Mouse (Mus musculus): ENCODE measurements around the gene Pde5a. TPM values are rescaled to one million over a fixed set of nuclear protein-coding genes. Genes with fewer than 3 reads are reported as not detected.

The Pde5a gene
- total RNA-seq, 2 experiments from 2014 or later = 12.6 to 13.3 TPM

DNA sequence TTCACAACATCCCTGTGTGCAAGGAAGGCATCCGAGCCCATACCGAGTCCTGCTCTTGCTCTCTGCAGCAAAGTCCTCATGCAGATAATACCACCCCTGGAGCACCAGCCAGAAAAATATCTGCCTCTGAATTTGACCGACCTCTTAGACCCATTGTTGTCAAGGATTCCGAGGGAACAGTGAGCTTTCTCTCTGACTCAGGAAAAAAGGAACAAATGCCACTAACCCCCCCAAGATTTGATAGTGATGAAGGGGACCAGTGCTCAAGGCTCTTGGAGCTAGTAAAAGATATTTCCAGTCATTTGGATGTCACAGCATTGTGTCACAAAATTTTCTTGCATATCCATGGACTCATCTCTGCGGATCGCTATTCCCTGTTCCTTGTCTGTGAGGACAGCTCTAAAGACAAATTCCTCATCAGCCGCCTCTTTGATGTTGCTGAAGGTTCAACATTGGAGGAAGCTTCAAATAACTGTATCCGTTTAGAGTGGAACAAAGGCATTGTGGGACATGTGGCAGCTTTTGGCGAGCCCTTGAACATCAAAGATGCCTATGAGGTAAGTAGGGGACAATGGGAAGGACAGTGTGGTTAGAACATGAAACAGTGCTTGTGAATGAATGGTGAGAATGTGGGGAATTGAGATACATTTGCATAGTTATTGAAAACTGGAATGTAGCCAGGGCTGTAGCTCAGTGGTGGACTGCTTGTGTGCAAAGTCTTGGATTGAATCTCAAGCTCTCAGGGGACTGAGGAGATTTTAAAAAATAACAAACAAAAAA lies 19.4 kb downstream of the Pde5a start:
- intact Hi-C loops (cut with DNase I) = no loop called here
- no peak for DNase-seq (ENCODE audit: low spot score in 2 of 2)

DNA sequence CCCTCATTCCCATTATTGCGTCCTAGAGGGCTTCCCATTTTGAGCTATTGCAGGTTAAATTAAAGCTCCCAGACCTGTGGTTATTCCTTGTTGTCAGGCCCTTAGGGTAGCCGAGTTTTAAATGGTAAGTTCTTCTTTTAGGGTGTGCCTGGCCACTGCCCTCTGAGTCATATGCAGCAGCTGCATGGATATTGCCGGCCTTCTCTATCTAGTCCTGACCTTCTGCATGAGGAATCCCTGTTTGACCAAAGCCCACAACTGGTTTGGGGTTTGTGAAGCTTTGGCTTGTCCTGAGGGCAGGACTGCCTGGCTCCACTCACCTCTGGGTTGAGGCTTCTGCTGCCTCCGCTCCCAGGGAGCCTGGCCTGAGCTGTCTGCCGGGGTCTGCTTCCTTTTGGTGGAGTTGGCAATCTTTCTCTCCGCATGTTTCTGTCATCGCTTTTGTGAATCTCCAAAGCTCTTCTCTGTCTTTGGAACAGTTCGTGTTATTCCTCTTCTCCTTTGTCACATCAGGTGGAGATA lies 34.6 kb downstream of the Pde5a start:
- intact Hi-C loops (cut with DNase I) = no loop called here
- DNase-seq (ENCODE audit: low spot score in 2 of 2) = no peak

DNA sequence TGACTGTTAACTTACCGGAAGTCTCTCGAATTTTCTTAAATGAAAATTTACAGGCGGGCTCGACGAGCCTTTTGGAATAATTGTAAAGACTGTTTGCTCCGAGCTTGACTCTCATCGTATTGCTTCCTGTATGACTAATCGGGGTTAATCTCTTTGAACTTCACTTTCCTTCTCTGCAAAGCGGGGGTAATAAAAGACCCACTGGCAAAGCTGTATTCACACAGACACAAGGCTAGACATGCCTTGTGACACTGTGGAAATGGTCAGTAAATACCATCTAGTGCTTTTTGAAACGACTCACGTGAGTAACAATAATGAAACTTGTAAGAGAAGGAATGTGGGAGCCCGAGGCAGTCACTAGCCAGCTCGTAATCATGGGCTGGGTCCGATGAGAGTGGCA lies 35.0 kb downstream of the Pde5a start:
- no peak for DNase-seq (ENCODE audit: low spot score in 2 of 2)
- intact Hi-C loops (cut with DNase I) = no loop called here

DNA sequence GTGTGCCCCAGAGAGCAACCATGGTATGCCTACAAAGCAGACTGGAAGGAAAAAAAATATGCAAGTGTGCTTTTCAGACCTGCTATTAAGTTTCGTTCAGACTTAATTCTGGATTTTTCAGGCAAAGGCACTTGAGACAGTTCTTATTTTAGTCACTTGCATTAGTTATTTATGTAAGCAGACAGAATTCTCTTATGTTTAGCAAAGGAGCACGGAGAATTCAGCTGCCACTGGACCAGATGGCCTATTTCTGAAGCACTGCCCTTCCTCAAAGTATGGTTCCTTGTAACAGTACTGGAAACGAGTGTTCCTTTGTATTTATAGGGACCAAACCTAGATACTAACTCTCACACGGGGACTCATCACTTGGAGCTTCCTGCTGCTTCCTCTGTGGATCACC lies 38.2 kb downstream of the Pde5a start:
- intact Hi-C loops (cut with DNase I) = loop anchor here (5.0 kb wide), 1 partner anchor 35 kb away; no protein-coding TSS in a partner anchor
- peak; percentile 21 to 38 for DNase-seq (ENCODE audit: low spot score in 2 of 2)

DNA sequence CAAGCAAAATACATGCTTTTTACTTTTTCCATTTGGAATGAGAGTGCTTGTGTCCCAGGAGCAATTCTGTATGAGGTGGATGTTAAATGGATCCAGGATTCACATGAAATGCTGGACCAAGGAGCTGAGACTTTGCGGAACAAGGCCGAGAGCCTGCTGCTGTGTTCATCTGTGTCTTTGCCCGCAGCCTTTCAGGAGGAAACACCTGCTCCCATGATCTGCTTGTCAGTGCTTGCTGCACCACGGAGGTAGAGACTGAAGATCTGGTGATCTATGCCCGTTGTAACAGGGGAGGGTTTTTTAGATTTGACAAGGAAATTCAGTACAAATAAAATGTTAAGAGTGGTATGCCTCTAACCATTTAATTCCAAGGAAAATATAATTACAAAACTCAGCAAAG lies 39.1 kb downstream of the Pde5a start:
- DNase-seq (ENCODE audit: low spot score in 2 of 2) = no peak
- intact Hi-C loops (cut with DNase I) = loop anchor here (5.0 kb wide), 1 partner anchor 36 kb away; no protein-coding TSS in a partner anchor

DNA sequence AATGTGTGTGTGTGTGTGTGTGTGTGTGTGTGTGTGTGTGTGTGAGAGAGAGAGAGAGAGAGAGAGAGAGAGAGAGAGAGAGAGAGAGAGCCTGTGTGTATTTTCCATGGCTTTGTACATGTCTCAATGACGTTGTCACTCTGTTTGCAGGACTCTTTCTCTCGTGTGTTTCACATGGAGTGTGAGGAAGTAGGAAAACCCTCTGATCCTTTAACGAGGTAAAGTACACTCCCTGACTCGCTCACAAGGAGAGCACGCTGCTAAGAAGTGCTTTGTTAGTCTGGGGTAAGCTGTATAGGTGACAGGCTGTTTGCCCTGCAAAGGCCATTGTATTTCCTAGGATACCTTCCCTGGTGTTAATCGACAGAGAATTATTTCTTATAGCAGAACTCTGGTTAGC lies 52.7 kb downstream of the Pde5a start:
- no peak for DNase-seq (ENCODE audit: low spot score in 2 of 2)
- intact Hi-C loops (cut with DNase I) = loop anchor here (5.0 to 10.0 kb wide), 2 partner anchors 49 to 467 kb away; no protein-coding TSS in a partner anchor

DNA sequence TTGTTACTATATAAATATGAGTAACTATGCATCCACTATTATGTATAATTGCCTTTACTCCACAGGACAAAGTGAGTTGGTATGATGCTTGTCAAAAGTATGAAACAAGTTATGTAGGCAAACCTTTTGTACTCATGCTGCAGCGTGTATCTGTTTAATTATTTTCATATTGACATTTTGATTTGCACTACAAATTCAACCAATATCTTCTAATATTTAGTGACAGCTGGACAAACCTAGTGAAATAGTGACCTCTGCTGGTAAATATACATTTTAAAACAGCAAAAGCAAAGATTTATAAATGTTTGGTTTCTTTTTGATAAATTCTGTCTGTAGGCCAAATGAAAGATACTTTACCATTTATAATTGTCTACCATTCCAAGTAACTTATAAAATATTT lies 55.5 kb downstream of the Pde5a start:
- intact Hi-C loops (cut with DNase I) = loop anchor here (5.0 to 10.0 kb wide), 2 partner anchors 52 to 469 kb away; no protein-coding TSS in a partner anchor
- no peak for DNase-seq (ENCODE audit: low spot score in 2 of 2)

DNA sequence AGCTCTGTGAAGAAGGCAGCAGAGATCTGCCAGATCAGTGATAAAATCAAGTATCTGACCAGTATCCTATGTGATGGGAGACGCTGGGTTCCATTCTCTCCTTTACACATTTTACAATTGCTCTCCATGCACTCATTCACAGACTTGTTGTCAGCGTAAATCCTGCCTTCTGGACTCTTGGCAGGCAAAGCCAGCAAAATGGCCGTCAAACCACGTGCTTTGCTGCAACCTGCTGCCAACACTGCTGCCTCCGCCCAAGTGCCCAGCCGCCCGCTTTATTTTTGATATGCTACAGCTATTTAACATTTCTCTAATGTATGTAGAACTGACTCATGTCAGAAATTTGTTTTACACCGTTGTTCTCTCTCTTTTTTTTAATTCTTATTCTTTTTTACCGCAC lies 59.6 kb downstream of the Pde5a start:
- intact Hi-C loops (cut with DNase I) = loop anchor here (5.0 to 10.0 kb wide), 2 partner anchors 114 to 474 kb away; no protein-coding TSS in a partner anchor
- peak; percentile 63 to 92 for DNase-seq (ENCODE audit: low spot score in 2 of 2)

DNA sequence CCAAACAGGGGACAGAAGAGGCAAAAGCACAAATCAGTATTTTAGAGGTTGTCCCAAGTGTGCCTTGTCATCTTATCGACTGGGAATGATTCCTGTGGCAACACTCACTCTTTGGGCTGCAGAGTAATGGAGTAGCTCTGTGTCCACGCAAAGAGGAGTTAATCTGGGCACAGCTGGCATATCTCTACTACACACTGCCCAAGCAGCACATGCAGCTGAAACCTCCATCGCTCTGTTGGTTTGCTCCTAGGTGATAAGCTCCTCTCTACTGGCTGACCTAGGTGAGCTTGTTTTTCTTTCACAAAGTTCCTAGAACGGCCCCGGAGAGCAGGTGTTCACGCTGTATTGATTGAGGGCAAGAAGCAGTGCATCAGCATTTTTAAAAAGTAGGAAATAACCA lies 60.8 kb downstream of the Pde5a start:
- no peak for DNase-seq (ENCODE audit: low spot score in 2 of 2)
- intact Hi-C loops (cut with DNase I) = loop anchor here (5.0 to 10.0 kb wide), 2 partner anchors 113 to 475 kb away; no protein-coding TSS in a partner anchor

DNA sequence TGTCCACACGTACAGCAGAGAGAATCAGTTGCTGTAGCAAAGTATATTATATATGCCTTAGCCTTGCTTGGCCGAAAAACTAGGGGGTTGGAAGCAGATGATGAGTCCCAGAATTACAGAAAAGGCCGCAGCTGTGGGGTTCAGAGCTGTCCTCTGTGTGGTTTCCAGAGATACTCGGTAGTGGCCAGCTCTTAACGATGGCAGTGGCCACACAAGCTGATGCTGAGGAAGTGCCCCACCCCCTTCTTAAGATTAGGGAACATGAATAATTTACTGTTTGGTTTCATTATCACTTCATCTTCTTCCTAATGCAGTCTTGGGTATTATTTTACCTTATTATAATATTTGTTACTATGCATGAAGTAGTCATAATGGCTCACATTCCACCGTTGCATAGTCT lies 71.3 kb downstream of the Pde5a start:
- intact Hi-C loops (cut with DNase I) = no loop called here
- DNase-seq (ENCODE audit: low spot score in 2 of 2) = no peak

DNA sequence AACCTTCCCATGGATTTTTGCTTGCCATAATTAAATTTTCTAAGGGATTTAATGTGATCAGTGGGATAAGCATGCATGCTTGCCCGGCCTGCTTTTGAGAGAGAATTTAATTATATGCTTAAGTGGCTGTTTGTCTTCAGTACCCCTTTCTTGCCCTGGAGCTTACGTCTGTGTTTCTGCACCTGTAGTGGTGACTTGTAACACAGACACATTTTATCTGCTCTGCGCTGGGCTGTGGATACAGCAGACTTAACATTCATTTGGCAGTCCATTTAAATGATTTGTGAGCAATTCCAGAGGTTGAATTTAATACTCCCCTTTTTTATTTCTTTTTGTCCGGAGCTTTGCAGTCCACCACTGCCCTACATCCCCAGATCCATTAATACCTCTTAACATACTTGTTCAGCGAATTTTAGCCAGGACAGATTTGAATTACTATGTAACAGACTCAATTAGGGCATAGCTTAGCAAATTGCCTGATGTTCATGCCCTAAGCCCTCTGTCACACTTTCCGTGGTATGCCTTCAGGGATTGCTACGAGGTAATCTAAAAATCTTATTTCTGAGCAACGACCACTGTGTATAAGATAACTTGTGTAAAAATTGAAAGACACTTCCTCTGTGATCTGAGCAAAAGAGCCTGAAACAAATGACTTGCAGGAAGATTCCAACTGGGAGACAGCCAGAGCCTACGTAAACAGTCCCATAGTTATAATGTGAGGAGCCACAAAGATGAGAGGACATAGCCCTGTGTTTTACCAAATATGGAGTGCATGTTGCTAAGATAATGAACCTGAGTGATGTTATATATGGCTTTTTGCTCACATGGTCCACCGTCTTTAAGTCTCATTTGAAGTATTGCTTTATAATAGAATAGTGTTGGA lies 72.0 kb downstream of the Pde5a start:
- no peak for DNase-seq (ENCODE audit: low spot score in 2 of 2)
- intact Hi-C loops (cut with DNase I) = no loop called here

DNA sequence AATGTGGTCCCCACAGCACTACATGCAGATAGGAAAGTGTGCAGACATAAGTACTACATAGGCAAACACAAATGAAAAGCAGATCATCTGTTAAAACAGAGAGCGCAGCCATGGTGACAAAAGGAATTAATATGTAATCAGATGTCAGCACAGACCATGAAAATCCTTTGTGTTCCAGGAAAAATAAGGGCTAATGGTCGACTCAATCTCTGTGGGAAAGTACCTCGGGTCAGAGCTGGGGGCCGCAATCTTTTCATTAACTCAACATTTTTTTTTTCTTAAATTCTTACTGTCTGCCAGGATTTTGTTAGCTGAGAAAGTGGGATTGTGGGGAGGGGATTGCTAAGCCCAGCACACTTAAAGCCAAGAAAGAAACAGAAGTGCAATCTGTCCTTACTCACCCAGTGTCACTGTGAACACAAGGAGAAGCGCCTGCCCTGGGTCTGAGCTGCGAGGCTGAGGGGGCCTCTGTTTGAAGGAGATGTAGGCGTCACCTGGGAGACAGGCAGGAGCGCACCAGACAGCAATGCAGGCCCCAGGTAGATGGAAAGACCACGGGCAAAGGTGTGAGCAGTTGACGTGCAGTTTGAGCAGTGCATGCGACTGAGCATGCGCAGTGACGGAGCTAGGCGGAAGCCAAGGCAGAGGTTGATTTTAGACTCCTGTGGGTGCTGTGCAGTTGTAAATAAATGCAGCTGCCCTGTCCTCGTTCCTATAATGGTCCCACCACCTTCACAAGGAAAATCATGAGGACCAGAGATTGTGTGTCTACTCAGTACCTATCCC lies 72.9 kb downstream of the Pde5a start:
- no peak for DNase-seq (ENCODE audit: low spot score in 2 of 2)

DNA sequence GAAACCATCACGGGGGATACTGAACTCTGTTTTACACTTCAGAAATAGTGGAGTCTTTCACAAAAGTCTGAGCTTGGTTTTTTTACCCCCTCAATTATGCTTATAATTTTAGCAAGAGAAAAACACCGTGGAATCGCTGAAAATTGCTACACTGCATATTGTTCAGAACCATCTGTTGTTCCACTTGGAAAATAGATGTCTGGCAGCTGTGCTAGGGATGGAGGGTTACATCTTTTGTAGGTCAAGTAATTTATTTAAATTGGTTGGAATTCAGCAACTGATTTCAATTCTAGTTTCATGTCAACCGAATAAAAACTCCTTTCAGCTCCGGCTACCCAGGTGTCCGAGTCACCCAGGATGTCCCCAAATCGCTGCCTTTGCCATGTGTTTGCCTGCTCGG lies 78.6 kb downstream of the Pde5a start:
- intact Hi-C loops (cut with DNase I) = no loop called here
- peak; percentile 28 to 70 for DNase-seq (ENCODE audit: low spot score in 2 of 2)

More for the DNA sequence above, 72.9 kb downstream of the Pde5a start:
- intact Hi-C loops (cut with DNase I) = no loop called here

DNA sequence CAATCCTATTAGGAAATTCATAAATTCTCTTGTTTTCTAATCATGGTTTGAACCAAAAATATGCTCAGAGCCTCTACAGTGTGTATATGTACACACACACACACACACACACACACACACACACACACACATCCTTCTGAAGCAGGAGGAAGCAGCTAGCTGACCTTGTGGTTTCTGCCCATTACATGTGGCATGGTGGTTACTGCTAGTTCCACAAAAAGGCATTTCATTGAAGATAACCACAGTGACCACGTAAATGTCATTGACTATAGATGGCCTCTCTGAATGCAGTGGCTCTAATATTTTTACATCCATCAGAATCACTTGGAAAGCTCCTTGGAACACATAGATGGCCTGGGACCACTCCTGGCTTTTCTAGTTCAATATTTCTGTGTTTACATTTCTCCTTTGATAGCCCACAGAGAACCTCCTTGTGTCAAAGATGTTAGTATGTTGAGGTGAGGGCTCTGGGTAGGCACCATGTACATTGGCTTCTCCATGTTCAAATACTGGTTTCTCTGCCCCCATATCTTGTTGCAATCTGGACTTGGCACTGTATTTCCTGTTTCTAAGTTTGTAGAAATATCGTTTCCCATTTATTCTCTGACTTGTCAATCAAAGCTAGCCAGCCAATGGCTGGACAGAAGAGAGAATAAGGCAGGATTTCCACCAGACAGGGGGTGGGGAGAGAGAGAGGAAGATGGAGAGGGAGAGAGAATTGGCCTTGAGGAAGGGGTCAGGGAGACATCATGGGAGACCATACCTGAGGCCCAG lies 81.5 kb downstream of the Pde5a start:
- no peak for DNase-seq (ENCODE audit: low spot score in 2 of 2)
- intact Hi-C loops (cut with DNase I) = loop anchor here (10.0 kb wide), 1 partner anchor 445 kb away; no protein-coding TSS in a partner anchor

DNA sequence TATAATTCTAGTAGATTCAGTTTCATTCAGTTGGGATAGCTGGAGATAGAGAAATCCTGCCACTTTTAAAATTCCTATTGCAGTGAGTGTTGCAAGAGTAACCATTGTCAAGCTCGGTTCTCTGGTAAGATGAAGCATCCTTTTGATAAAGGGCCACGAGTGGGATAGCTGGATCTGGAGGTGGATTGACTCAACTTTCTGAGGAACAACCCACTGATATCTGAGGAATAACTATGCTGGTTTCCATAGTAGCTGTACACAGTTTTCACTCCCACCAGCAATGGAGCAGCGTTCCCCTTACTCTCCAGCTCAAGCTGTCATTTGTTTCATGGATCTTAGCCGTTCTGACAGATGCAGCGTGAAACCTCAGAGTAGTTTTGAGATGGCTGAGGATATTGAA lies 82.2 kb downstream of the Pde5a start:
- peak in 1 of 2 experiments; percentile 52 for DNase-seq (ENCODE audit: low spot score in 2 of 2)
- intact Hi-C loops (cut with DNase I) = loop anchor here (10.0 kb wide), 1 partner anchor 446 kb away; no protein-coding TSS in a partner anchor

DNA sequence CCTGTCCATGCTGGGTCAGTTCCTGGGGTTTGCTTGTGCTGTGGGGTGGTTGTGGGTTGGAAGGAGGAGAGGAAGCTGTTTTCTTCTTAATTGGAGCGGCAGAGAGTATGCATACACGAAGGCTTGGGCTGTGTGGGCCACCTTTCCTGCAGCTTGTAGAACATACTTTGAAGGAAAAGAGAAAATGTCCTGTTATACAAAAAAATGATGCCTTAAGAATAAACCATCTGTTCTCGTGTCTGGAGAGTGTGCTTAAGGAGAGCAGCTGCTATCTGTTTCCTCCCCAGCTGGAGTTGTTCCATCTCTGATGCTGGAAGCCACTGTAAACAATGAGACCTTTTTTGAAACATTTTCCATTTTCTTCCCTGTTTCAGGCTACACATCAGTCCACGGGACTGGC lies 85.8 kb downstream of the Pde5a start:
- intact Hi-C loops (cut with DNase I) = loop anchor here (10.0 kb wide), 1 partner anchor 450 kb away; no protein-coding TSS in a partner anchor
- DNase-seq (ENCODE audit: low spot score in 2 of 2) = peak; percentile 52 to 84

DNA sequence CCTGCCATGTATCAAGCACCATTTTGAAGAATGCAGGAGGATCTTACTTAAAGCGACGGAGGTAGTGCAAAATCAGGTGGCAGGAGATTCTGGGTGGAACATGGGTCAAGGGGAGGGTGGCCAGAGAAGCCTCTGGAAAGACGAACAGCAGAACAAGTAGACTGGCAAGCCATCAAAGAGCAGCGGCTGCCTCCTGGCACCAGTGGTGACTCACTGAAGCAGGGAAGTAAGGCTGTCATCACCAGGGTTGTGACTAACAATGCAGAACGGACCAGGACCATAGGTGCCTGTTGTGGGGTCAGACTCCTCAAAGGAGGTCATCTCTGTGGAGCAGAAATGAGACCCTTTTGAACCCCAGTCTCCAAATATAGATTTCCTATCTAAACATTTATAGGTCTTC lies 89.5 kb downstream of the Pde5a start:
- intact Hi-C loops (cut with DNase I) = loop anchor here (10.0 kb wide), 1 partner anchor 453 kb away; no protein-coding TSS in a partner anchor
- no peak for DNase-seq (ENCODE audit: low spot score in 2 of 2)

DNA sequence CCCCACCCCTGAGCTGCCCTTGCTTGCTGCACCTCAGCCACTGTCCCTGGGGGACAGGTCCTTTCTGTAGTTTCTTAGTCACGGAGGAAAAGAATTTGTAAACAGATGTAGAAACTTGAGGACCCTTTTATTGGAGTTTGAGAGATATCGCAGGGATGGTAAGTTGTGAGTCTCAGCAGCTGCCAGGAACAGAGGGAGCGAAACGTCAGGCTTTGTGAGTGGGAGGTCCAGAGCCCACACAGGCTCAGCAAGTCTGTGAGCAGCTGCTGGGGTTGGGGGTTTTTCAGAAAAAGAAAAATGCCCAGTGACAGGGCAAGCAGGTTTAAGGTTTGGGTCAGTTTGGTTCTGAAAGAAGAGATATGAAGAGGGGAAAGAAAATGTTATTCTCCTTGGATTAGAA lies 92.0 kb downstream of the Pde5a start:
- DNase-seq (ENCODE audit: low spot score in 2 of 2) = no peak
- intact Hi-C loops (cut with DNase I) = no loop called here

Data from left cerebral cortex, postnatal 25 days (tissue).